Mouse (Mus musculus): ENCODE data around the gene Mindy4.

- no peak for TF ChIP-seq CTCF (IDR thresholded peaks at IDR 0.05; ENCODE audit: borderline replicate concordance, insufficient read depth, low read depth, low read length)
- TF ChIP-seq POLR2A (IDR thresholded peaks at IDR 0.05; ENCODE audit: borderline replicate concordance, insufficient read depth, low read length): no peak
These were observed 72.6 kb downstream of the Mindy4 start for GRCm38 (mm10) chr6:55275786-55276185.
